Mouse (Mus musculus): ENCODE measurements at regions not wholly inside any gene's neighbourhood (a gene's known extent, or its start where the extent isn't known, plus 50 kb on each side); places are given as distances from the start of the nearest gene placed in this dataset.

DNA sequence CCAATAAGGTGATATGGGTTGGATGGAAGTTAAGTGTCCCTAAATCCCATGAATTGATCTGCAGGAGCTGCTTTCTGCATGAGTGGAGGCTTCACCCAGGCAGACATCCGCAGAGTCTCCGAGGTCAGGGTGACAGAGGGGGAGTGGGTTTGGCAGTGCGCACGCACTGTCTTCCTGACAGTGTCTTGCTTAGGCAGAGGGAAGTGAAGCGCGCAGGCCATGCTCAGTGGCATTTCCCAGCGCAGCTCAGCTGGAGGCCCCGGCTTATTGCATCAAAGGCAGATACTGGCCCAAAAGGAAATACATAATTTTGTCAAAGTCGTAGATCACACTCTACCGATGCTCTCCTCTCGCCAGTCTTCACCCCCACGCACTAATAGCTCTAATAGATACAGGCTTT lies 252.7 kb upstream of the Dnajc24 start:
- no peak for DNase-seq (ENCODE audit: low spot score)

DNA sequence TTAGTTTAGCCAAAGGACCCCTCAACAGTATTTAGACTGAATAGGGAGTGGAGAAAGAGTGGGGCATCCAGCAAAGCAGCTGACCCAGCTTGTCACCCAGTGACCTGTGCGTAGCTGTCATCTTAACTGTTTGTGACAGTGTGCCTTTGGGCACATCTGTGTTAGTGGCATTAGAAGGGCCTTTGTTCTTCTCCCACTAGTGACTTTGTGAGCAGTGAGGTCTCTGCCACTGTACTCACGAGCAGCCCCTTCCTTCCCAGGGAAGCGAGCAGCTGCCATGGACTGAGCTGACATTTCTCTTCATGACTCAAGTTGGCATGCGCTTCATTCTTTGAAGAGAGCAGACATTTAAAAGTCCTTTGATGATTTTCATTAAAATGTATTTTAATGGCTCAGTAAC lies 231.0 kb upstream of the Dnajc24 start:
- no peak for DNase-seq (ENCODE audit: low spot score)

DNA sequence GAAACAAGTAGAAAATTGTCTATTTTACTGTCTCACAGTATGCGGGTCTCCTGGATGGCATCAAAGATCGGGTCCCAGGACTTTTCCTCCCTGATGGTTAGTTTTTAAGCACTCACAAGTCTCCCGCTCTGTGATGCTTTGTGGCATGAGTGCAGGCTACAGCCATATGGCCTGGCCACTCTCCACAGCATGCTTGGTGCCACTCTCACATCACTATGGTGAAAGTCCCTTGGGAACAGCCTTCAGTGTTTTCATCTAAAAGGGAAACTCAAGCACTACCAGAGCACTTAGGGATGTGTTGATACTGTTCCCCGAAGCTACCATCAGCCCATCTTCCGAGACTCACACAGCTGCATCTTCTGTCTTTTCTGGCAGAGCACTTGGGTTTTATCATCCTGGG lies 227.8 kb upstream of the Dnajc24 start:
- no peak for DNase-seq (ENCODE audit: low spot score)

DNA sequence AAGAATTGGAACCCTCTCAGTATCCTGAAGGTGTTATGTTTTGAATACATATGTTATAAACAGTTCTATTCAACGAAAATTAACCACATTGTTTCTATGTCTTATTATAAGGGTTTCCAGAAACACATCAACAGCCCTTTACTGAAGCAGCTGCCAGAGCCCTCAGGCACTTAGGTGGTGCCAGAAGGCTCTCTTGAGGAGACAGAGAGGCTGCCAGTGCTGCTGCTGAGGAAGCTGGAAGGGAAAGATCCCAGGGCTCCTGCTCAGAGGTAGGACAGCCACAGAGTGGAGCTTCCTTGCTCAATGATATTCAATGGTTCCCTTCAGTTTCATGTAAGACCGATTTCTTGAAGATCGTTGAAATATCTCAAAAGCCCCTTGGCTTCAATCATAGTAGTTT lies 226.7 kb upstream of the Dnajc24 start:
- no peak for DNase-seq (ENCODE audit: low spot score)

DNA sequence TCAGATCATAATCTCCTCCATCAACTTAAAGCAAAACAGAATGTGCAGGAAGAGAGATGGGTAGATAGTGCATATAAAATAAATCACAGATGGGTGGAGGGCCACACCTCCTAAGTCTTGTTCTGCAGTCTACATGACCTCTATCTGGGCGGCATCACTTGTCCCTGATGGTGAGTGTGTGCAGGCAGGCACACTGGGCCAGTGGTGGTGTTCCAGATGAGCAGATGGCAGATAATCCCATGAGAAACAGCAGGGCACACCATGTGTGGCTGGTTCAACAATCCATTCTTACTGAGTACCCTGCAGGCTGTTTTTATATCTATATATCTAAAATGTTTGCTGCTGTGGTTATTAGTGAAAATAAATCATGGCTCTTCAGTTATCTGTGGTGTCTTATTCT lies 224.9 kb upstream of the Dnajc24 start:
- DNase-seq (ENCODE audit: low spot score) = no peak

DNA sequence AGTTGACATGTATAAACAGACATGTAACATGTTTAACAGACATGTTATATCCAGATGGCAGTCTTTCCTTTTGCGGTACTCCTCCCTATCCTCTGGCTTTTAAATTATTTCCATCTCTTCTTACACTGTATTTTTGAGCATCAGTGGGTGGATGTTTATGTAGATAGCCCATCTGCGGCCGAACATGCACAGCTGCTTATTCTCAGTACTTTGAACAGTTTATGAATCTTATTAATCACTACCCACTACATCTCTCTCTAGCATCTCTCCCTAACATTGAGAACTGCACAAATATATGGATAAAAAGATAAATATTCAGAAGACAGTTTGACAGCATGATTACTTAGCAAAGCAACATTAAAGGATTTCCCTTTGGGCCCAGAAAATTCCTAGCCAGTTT lies 212.8 kb upstream of the Dnajc24 start:
- DNase-seq (ENCODE audit: low spot score) = no peak

DNA sequence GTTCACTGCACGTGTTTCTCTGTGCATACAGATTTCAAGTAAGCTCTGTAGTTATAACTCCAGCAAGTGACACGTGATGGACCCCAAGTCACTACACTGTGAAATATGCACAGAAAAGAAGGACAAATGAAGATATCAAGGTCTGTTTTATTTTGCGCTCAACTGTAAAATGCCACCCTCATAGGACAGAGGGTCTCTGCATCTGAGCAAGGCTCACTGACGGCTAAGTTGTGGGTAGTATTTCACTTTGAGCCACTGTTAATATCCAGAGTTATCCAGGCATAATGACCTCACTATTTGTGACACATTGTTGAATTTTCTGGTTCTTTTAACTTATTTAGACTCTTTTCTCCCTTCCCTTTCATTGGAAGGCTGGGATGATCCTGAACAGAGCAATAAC lies 210.4 kb upstream of the Dnajc24 start:
- DNase-seq (ENCODE audit: low spot score) = no peak

DNA sequence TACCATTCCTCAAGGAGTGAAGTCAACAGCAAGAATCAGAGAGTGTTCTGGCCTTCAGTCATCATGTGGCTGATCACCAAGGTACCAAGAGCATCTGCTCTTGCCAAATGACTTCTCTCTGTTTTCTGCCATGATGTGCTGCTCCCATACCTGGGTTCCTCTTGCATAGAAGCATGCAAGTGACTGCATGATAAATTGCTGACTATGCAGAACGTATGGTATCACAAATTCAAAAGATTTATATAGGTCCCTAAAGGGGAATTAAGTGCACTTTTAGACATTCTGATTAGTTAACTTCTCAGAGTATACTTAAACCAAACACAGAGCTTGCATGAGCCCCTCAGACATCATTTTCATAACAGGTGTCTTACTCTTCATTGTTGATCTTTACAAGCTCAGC lies 207.4 kb upstream of the Dnajc24 start:
- DNase-seq (ENCODE audit: low spot score) = no peak

DNA sequence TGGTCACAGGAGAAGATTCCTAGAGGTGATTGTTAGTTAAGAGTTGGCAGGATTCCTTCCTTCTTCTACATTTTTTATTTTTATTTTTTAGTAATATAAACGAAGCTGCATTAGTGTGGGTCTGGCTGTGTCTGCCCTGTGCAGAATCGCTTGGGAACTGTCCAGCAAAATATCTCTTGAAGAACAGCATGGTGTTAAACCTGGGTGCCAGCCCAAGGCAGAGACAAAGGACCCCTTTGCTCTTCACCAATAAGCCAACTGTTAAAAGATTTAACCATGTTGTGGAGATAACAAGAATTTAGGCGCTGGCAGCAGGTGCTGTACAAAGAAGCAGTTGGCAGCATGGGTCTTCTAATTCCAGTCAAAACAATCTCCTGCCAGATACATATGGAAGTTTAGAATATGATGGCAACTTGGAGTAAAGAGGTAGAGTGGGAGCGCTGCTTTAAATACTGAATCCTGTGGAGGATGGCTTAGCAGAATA lies 205.5 kb upstream of the Dnajc24 start:
- no peak for DNase-seq (ENCODE audit: low spot score)

DNA sequence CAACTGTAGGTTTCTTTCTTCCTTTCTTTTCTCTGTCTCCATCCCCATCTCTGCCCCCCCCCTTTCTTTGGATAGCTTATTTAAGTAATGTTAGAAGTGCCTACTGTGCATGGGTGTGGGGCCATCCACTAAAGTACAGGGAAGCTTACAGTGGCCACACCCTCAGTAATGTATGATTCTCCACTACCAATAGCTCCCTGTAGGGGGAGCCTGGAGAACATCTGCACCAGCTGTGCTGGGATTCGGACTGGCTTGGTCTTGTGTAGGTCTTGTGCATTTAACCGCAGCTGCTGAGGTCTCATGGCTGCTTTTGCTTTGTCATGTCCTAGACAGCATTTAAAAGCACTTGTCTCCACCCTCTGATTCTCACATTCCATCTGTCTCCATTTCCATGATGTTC lies 196.8 kb upstream of the Dnajc24 start:
- DNase-seq (ENCODE audit: low spot score) = no peak

DNA sequence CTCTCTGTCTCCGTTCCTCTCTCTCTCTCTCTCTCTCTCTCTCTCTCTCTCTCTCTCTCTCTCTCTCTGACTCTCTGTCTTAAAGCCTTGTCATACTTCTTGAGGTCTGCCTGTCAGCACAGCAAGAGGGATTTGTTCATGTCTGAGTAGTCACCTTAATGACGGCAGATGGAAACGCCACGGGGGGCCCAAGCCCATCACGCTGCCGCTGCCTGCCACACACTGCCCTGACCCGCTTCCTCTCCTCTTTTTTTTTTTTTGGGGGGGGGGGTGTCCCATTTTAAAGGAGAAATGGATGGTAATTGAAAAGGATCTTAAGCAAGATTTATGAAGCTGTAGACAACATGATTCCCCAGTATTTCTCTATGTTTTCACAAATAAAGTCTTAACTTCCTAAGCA lies 191.8 kb upstream of the Dnajc24 start:
- no peak for DNase-seq (ENCODE audit: low spot score)

DNA sequence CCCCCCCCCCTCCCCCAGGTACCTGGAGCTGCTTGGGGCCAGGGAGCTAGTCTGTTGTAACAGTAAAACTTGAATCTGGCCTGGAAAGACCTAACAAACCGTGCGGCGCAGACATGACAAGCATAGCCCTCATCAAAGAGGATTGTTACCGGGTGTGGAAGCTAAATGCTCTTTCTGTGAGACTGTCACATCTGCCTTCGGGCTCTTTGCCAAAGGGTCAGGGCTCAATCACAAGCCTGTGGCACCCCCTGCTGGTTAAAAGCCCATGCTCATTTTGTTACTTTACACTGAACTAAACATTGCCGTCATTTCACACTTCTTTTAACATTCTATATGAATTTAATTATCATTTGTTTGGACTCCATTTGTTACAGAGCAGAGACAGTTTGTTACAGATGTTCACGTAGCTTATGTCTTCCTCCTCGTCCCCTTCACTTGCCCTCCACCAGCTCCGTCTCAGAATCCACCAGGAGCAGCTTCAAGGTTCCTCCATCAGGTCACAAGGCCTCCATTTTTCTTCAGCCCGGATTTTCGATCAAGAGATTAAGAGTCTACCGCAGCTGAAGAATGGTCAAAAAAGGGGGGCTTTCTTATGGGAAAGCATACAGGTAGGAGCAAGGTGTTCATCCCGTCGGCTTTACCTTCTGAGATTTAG lies 191.1 kb upstream of the Dnajc24 start:
- peak; percentile 29 for DNase-seq (ENCODE audit: low spot score)

DNA sequence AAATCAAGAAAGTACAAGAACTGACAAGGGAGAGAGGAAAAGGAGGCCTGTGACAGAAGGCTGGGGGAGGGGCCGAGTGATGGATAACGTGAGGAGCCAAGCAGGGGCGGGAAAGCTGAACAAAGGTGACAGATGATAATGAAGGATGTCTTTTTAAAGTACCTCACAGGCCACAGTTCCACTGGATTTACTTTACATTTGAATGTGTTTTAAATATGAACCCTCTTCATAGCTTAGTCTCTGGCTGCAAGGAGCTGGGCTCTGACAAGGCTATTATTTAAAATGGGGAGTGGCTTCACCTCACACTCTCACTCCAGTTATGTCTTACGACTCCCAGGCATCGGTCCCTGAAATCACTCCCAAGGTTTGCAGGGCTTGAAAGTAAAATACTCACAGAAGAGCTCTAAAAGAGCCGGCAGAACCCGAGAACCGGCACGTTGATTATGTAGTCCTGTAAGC lies 190.6 kb upstream of the Dnajc24 start:
- DNase-seq (ENCODE audit: low spot score) = no peak

DNA sequence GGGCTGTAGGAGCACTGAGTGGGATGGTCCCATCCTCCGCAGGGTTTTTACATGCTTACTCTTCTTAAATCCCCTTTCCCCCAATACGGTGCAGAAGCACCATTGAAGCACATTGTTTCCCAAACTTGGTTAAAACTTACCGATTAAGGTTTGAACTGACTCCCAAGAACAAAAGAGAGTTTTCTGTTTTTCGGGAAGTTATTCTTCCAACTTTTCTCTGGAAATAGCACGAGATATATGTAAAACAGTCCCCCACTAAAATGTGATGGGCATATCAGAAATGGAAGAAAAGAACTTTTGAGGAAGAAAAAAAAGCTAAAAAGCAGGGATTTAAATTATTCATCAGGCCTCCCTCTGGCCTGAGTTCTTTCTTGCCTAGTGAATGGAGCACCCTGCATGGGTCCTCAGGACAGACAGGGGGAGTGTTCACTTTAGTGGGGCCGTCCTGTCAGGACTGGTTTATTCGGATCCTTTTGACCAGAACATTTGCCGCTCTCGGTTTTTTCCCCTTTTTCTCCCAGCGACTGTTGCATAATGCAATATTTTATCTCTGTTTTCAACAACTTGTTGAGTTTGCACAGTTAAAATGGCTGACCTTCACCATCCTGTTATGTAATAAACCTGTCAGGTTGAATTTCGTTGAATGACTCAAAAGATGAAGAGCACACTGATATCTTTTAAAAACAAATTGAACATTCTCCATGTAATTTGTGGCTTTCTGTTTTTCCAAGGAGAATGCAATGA lies 187.4 kb upstream of the Dnajc24 start:
- no peak for DNase-seq (ENCODE audit: low spot score)

DNA sequence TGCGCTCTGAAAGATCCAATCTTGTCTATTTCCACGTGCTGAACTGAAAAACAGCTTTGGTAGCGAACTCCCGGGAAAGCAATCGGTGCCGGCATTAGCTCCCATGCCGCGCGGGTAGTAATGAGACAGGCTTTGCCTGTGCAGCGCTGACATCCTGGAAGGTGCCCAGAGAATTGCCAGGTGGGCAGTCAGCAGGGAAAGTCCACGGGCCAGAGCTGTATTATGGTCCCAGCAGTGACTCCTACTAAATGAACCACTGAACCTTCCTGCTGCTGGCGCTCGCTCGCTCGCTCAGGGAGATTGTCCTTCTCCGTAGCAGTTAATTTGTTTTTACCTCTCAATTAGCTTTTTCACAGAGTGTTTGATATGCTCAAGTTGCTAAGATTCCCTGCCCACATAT lies 180.3 kb upstream of the Dnajc24 start:
- no peak for DNase-seq (ENCODE audit: low spot score)

DNA sequence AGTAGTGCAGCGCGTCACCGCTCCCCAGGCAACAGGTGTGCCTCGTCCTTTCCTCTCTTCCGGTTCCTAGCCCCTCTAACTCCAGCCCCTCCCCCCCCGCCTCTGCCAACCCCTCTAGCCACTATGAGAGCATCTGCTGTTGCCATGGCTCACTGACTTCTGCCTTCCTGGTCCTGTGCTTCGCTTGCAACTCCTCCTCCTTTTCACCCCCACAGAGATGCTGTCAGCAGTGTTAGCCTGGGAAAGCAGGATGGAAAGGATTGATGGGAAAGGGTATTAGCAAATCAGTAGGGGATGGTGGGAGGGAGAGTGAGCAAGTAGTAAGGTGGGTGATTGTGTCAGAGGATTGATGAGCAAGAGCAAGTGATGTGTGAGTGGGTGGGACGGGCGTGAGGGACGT lies 178.7 kb upstream of the Dnajc24 start:
- DNase-seq (ENCODE audit: low spot score) = no peak

DNA sequence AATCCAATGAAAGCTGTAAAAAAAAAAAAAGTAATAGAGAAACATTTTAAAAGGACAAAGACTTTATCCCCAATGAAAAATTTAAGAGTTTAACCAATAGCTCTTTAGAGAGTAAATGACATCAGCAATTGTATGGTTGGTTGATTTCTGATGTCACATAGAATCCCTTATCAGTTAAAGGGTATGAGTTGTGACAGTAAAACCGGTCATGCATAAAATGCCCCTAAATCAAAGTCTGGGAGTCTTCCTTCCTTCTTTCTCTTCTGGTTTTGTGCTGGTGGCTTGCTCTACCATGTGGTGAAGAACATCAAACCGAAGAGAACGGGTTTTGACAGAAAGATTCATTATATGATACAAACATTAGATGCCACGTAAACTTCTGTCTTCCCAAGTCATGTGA lies 159.3 kb upstream of the Dnajc24 start:
- no peak for DNase-seq (ENCODE audit: low spot score)

DNA sequence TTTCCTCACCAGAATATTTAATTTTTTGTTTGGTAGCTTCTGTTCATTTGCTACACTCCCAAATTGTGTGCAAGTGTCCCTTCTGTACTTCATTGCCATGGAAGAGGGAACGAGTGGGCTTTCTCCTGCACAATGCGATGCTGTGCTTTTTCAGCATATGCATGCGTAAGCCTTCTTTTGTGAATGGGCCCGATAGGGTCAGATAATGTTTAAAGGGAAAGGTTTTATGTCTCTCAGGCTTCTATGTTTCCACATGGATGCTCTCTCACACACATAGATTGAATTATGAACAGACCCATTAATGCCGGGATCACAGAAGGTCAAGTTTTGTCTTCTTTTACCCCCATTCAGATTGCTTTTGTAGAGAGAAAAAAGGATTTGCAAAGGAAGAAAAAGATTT lies 158.5 kb upstream of the Dnajc24 start:
- DNase-seq (ENCODE audit: low spot score) = no peak

DNA sequence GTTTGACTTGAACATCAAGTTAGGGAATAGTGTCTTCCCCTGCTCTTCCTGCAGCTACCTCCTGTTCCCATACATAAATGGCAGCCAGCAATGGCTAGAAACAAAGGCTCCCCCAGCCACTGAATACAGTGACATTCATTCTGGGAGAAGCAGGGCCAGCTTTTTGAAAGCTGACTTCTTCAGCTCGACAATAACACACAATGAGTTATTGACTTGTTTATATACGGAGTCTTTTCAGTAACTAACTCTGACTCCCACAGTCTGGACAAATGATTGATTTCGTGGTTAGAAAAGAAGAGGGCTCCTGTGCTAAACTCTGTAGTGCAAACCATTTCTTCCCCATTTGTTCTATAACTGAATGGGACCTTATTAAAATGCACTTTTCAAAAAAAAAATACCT lies 146.4 kb upstream of the Dnajc24 start:
- no peak for DNase-seq (ENCODE audit: low spot score)

DNA sequence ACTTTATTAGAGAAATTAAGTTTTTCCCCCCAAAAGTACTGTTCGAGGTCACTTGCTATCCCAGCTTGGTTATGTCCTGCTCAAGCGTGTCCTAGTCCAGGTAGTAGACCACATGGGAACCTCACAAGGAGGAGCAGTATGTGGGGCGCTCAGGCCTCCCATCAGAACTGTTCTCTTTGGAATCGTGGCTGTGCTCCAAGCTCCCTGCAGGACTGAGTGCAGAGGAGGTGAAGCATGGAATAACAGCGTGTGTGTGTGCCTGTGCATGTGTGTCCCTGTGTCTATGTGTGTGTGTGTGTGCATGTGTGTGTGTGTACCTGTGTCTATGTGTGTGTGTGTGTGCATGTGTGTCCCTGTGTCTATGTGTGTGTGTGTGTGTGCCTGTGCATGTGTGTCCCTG lies 137.6 kb upstream of the Dnajc24 start:
- DNase-seq (ENCODE audit: low spot score) = no peak

DNA sequence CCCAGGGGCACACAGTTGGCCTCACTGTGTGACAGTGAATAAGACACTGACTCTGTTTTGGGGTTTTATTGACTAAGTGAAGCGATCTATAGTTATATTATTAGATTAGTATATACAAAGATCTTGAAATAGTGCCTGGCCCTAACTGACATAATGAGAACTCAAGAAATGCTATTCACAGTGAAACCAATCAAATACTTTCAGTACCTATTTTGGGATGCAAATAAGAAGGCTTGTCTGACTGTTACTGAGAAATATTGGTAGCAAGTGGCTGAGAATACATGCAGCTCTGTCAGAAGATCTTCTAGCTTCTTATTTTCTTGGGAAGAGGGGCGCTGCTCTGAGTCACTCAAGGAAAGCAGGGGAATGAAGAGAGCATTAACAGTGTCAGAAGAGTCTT lies 97.7 kb upstream of the Dnajc24 start:
- DNase-seq (ENCODE audit: low spot score) = no peak

DNA sequence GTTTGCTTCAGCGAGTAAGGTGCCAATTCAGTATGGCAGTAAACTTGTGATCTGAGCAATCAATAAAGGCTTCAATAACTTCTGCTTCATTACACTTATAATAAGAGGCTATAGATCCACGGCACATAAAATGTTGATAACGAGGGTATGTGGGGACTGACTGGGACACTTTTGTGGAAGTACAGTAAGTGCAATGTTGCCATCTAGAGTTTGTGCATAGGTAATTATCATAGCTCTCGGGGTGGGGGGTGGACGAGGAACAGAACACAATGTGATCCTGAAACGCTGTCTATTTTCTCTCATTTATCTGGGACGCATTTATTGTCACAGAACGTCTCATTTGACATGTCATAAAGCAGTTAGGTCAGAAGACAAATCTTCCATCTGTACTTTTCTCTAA lies 82.8 kb upstream of the Dnajc24 start:
- no peak for DNase-seq (ENCODE audit: low spot score)

All from heart, adult 8-10 months (tissue).